Comparison of ENCODE assay signal across 18 mouse cellular contexts in the genomic region with DNA sequence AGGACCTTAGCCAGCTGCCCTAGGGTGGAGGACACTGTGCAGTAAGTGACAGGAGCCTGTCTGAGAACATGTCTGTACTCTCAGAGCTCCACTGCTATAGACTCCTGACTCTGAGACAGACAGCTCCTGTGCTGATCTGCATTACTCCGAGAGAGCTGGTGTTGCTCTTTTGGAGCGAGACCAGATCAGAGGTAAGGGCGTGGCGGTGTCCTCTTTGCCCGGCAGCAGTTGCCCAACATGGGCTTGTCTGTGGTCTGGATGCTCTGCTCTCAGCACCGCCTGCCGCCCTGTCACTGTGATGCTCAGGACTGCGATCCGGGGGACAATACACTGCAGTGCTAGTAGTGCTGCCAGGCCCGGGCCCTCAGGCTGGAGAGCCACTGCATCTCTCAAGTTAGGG. TPM values are rescaled to one million over a fixed set of nuclear protein-coding genes. Genes with fewer than 3 reads are reported as not detected.
DNase-seq lines count a peak whose midpoint lies in the region; ATAC-seq and TF ChIP-seq lines count a peak whose summit lies in the region.
"Had no signal": no experiment of that assay in that cellular context is flagged by ENCODE, and none has a peak within 500 bp of the region (broad histone marks: within the 10 kb centered on the region; RNA-seq: fewer than 3 reads in every experiment).

No protein-coding gene starts in this region.

- no peak overlapping the region for H3K9ac ChIP-seq in liver, embryonic 11.5 days (ENCODE audit: low read depth, low read length)
- no peak overlapping the region for H3K9ac ChIP-seq in liver, postnatal 0 days (replicated peaks)
- H3K9ac ChIP-seq in heart, embryonic 13.5 days: peak overlapping the region; percentile 41
- 0 out of 2 replicates have a peak overlapping the region, but pooled peaks have one; percentile 1 for H3K9ac ChIP-seq in limb, embryonic 13.5 days
- H3K9ac ChIP-seq: forebrain, embryonic 12.5 days; hindbrain, embryonic 12.5 days had no signal

- H3K27ac ChIP-seq in liver, embryonic 11.5 days (ENCODE audit: low read depth, low read length): peak overlapping the region; percentile 78
- no peak overlapping the region for H3K27ac ChIP-seq in liver, postnatal 0 days (ENCODE audit: low read depth)
- H3K27ac ChIP-seq in heart, embryonic 13.5 days (replicated peaks): peak overlapping the region; percentile 90
- no peak overlapping the region for H3K27ac ChIP-seq in limb, embryonic 13.5 days
- H3K27ac ChIP-seq: forebrain, embryonic 12.5 days; hindbrain, embryonic 12.5 days; layer of hippocampus, adult 2 months; left cerebral cortex, adult 2 months had no signal

- TF ChIP-seq CTCF in liver, postnatal 0 days (IDR thresholded peaks at IDR 0.05; ENCODE audit: low read depth): no peak

- H3K27me3 ChIP-seq in liver, embryonic 11.5 days (replicated peaks; ENCODE audit: control insufficient read depth, insufficient read depth, low read length): no peaks in the 10 kb centered on the region
- peaks cover 19% of the 10 kb centered on the region for H3K27me3 ChIP-seq in liver, postnatal 0 days (ENCODE audit: insufficient read depth, low read length)
- H3K27me3 ChIP-seq in heart, embryonic 13.5 days (replicated peaks): no peaks in the 10 kb centered on the region
- H3K27me3 ChIP-seq in limb, embryonic 13.5 days: no peaks in the 10 kb centered on the region
- H3K27me3 ChIP-seq: forebrain, embryonic 12.5 days; hindbrain, embryonic 12.5 days had no signal

- no peak for ATAC-seq in liver, embryonic 11.5 days (replicated peaks; ENCODE audit: low FRiP score)
- ATAC-seq in liver, postnatal 0 days: no peak
- no peak for ATAC-seq in heart, embryonic 13.5 days (ENCODE audit: extremely low read depth, insufficient number of reproducible peaks, low FRiP score, low TSS enrichment)
- no peak for ATAC-seq in limb, embryonic 13.5 days (ENCODE audit: low FRiP score, low read depth)
- ATAC-seq in CD4-positive, CD25-positive, alpha-beta regulatory T cell, adult 4 months: no peak

- peak; percentile 26 for DNase-seq in gastrocnemius, adult 18-20 months (ENCODE audit: low spot score)
- no peak for DNase-seq in gastrocnemius, postnatal 4 days (ENCODE audit: low spot score in 2 of 2)
- no peak for DNase-seq in liver, embryonic 11.5 days (ENCODE audit: low spot score)
- DNase-seq in liver, postnatal 0 days: no peak
- no peak for DNase-seq in spleen, adult 18-20 months
- DNase-seq: adrenal gland, adult 2 months; cerebellum, adult 9-11 months; gastrocnemius, postnatal 36 days; kidney, postnatal 10 days; lung, adult 2 months; right cerebral cortex, adult 18-20 months had no signal

- no peak overlapping the region for H3K4me2 ChIP-seq in liver, embryonic 11.5 days
- no peak overlapping the region for H3K4me2 ChIP-seq in liver, postnatal 0 days (ENCODE audit: low read depth, low read length)
- peak overlapping the region; percentile 40 for H3K4me2 ChIP-seq in heart, embryonic 13.5 days
- H3K4me2 ChIP-seq in limb, embryonic 13.5 days (replicated peaks): no peak overlapping the region
- H3K4me2 ChIP-seq: forebrain, embryonic 12.5 days; hindbrain, embryonic 12.5 days had no signal

- 70% methylated on average over 10 of the region's 10 CpGs for WGBS in liver, embryonic 11.5 days
- 70% methylated on average over 10 of the region's 10 CpGs for WGBS in liver, postnatal 0 days (ENCODE audit: insufficient replicate concordance)
- 49% methylated on average over 10 of the region's 10 CpGs for WGBS in heart, embryonic 13.5 days
- 74% methylated on average over 10 of the region's 10 CpGs for whole genome bisulfite sequencing in limb, embryonic 13.5 days

- no peaks in the 10 kb centered on the region for H3K36me3 ChIP-seq in liver, embryonic 11.5 days (ENCODE audit: control insufficient read depth, insufficient read depth, low read length)
- H3K36me3 ChIP-seq in liver, postnatal 0 days (replicated peaks; ENCODE audit: insufficient read depth, low read length): no peaks in the 10 kb centered on the region
- no peaks in the 10 kb centered on the region for H3K36me3 ChIP-seq in heart, embryonic 13.5 days
- no peaks in the 10 kb centered on the region for H3K36me3 ChIP-seq in limb, embryonic 13.5 days
- H3K36me3 ChIP-seq: forebrain, embryonic 12.5 days; hindbrain, embryonic 12.5 days had no signal

- no peak overlapping the region for H3K4me3 ChIP-seq in liver, embryonic 11.5 days (ENCODE audit: low read depth, low read length)
- no peak overlapping the region for H3K4me3 ChIP-seq in liver, postnatal 0 days (ENCODE audit: low read depth, low read length)
- no peak overlapping the region for H3K4me3 ChIP-seq in heart, embryonic 13.5 days
- H3K4me3 ChIP-seq in limb, embryonic 13.5 days: no peak overlapping the region
- H3K4me3 ChIP-seq: forebrain, embryonic 12.5 days; hindbrain, embryonic 12.5 days; layer of hippocampus, adult 2 months; left cerebral cortex, adult 2 months had no signal

- TF ChIP-seq EP300 in liver, postnatal 0 days (IDR thresholded peaks at IDR 0.05; ENCODE audit: low read depth): no peak

- no peaks in the 10 kb centered on the region for H3K9me3 ChIP-seq in liver, embryonic 11.5 days (ENCODE audit: control insufficient read depth, low read length)
- H3K9me3 ChIP-seq in liver, postnatal 0 days (ENCODE audit: low read length): no peaks in the 10 kb centered on the region
- H3K9me3 ChIP-seq in heart, embryonic 13.5 days: no peaks in the 10 kb centered on the region
- H3K9me3 ChIP-seq in limb, embryonic 13.5 days: no peaks in the 10 kb centered on the region
- H3K9me3 ChIP-seq: forebrain, embryonic 12.5 days; hindbrain, embryonic 12.5 days had no signal

- peaks cover 36% of the 10 kb centered on the region for H3K4me1 ChIP-seq in liver, embryonic 11.5 days (replicated peaks; ENCODE audit: control insufficient read depth, insufficient read depth, low read length)
- H3K4me1 ChIP-seq in liver, postnatal 0 days (ENCODE audit: insufficient read depth): peaks cover 5% of the 10 kb centered on the region; the same call in 1 of the 2 replicates
- H3K4me1 ChIP-seq in heart, embryonic 13.5 days: peaks cover 88% of the 10 kb centered on the region
- H3K4me1 ChIP-seq in limb, embryonic 13.5 days: peaks cover 18% of the 10 kb centered on the region

RNA-seq across cellular contexts. Expression of a gene that starts 19.4 kb away (rescaled TPM):
- 10 to 100 TPM; 24.9 to 25.3 TPM for total RNA-seq in gastrocnemius, adult 18-20 months (2021)
- total RNA-seq in gastrocnemius, postnatal 4 days (2021): 10 to 100 TPM; 43.9 to 44.0 TPM
- 5.4 and 7.0 TPM in 2 replicates for polyA plus RNA-seq in liver, embryonic 11.5 days (2014; fragmentation: Nextera tagmentation; extraction: Ambion mirVana)
- 0.90 and 1.1 TPM in 2 replicates for polyA plus RNA-seq in liver, postnatal 0 days (2015; fragmentation: Nextera tagmentation; extraction: Ambion mirVana)
- 10.4 and 11.2 TPM in 2 replicates for polyA plus RNA-seq in heart, embryonic 13.5 days (2015; fragmentation: Nextera tagmentation; extraction: Ambion mirVana)
- polyA plus RNA-seq in limb, embryonic 13.5 days (2015; fragmentation: Nextera tagmentation; extraction: Ambion mirVana): 15.2 and 15.9 TPM in 2 replicates
- 1 to 10 TPM; 6.4 to 7.4 TPM for polyA plus RNA-seq in CD4-positive, CD25-positive, alpha-beta regulatory T cell, adult 4 months (2017; shearing (Covaris generic))

Comparison
In these comparisons a context has a peak if more than half of its experiments do, and no peak if none do; other contexts are left out.
1. H3K27ac ChIP-seq: peak in liver, embryonic 11.5 days (single experiment) and heart, embryonic 13.5 days (single experiment); none in liver, postnatal 0 days (single experiment) and limb, embryonic 13.5 days (single experiment).
2. H3K9ac ChIP-seq: peak in heart, embryonic 13.5 days (single experiment) and limb, embryonic 13.5 days (single experiment); none in liver, embryonic 11.5 days (single experiment) and liver, postnatal 0 days (single experiment).